Mouse (Mus musculus) embryonic facial prominence, embryonic 15.5 days (tissue): ENCODE measurements around the gene Car10. TPM values are rescaled to one million over a fixed set of nuclear protein-coding genes. Genes with fewer than 3 reads are reported as not detected.

ENCODE experiments used
- ATAC-seq: fragments of 200-750 bp; cut with Nextera tagmentation; 2 replicates; pipeline ENCODE4 v1.8.0; 2017; ENCODE audit warnings: low read depth, moderate TSS enrichment; ENCODE audit not compliant: insufficient number of reproducible peaks, low FRiP score, low TSS enrichment
- H3K27ac ChIP-seq: fragments of 300-500 bp; sonication (generic); replicated peaks from 2 replicates; pipeline ENCODE4 v1.5.1; 2015; ENCODE audit warnings: mild to moderate bottlenecking, inconsistent platforms
- H3K27me3 ChIP-seq: fragments of 300-500 bp; sonication (generic); 2 replicates; pipeline ENCODE4 v1.6.1; 2015; ENCODE audit warnings: inconsistent platforms
- H3K36me3 ChIP-seq: fragments of 300-500 bp; sonication (generic); 2 replicates; pipeline ENCODE4 v1.6.1; 2015; ENCODE audit warnings: mild to moderate bottlenecking, inconsistent platforms
- H3K4me1 ChIP-seq: fragments of 300-500 bp; sonication (generic); 2 replicates; pipeline ENCODE4 v1.6.1; 2015; ENCODE audit warnings: inconsistent platforms
- H3K4me2 ChIP-seq: fragments of 300-500 bp; sonication (generic); replicated peaks from 2 replicates; pipeline ENCODE4 v1.6.1; 2015; ENCODE audit warnings: mild to moderate bottlenecking, inconsistent platforms
- H3K4me3 ChIP-seq: fragments of 300-500 bp; sonication (generic); replicated peaks from 2 replicates; pipeline ENCODE4 v1.5.1; 2015; ENCODE audit warnings: mild to moderate bottlenecking, inconsistent platforms
- H3K9ac ChIP-seq: fragments of 300-500 bp; sonication (generic); 2 replicates; pipeline ENCODE4 v1.6.1; 2015; ENCODE audit warnings: inconsistent platforms
- H3K9me3 ChIP-seq: fragments of 300-500 bp; sonication (generic); replicated peaks from 2 replicates; pipeline ENCODE4 v1.6.1; 2016; ENCODE audit warnings: inconsistent platforms
- WGBS: fragments of 180-500 bp; shearing (Covaris S2); methylation state at CpG from one replicate; pipeline ENCODE4 v1.1.7; 2015; 5-methylcytosine and 5-hydroxymethylcytosine counted together
- polyA plus RNA-seq: library from polyadenylated mRNA; unstranded; fragments of >200 nt; fragmentation: Nextera tagmentation; extraction: Ambion mirVana; gene quantifications from 2 replicates; pipeline ENCODE4 v1.2.1, GENCODE M21; 2015

Car10 gene
- polyA plus RNA-seq, 1 experiment from 2014 or later, result 3.1 TPM

DNA sequence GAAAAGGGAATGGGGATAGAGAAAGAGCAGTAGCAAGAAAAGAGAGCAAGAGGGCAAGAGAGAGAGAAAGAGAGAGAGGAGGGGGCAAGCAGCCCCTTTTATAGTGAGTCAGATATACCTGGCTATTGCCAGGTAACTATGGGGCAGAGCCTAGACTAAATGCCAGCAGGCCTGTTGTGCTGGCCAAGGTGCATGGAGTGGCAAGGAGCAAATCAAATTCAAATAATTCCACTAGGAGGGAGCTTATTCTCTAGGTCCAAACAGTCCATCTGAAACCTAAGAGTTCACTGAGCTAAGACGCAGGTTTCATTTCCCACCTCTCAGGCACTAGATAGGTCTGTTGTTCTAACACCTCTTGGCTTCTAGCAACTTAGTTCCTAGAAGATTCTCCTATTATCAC lies 544.5 kb downstream of the Car10 start:
- Histone ChIP-seq H3K9ac (no peak overlapping the region), H3K4me1 (no peaks in the 10 kb centered on the region), H3K27ac (no peak overlapping the region), H3K36me3 (no peaks in the 10 kb centered on the region), H3K27me3 (no peaks in the 10 kb centered on the region), H3K9me3 (no peaks in the 10 kb centered on the region), H3K4me2 (no peak overlapping the region), H3K4me3 (no peak overlapping the region)
- 85% methylated on average over 1 of the region's 1 CpGs for WGBS
- ATAC-seq, result no peak

GRCm38 (mm10) chr11:93643006-93643405 lies 545.2 kb downstream of the Car10 start:
- ATAC-seq, result no peak
- no peak overlapping the region for H3K4me2 ChIP-seq
- no peak overlapping the region for H3K4me3 ChIP-seq
- no peaks in the 10 kb centered on the region for H3K9me3 ChIP-seq
- no peaks in the 10 kb centered on the region for H3K36me3 ChIP-seq
- H3K27me3 ChIP-seq, result no peaks in the 10 kb centered on the region
- no peak overlapping the region for H3K9ac ChIP-seq
- 76% methylated on average over 4 of the region's 4 CpGs for WGBS
- H3K27ac ChIP-seq, result no peak overlapping the region
- H3K4me1 ChIP-seq, result no peaks in the 10 kb centered on the region

DNA sequence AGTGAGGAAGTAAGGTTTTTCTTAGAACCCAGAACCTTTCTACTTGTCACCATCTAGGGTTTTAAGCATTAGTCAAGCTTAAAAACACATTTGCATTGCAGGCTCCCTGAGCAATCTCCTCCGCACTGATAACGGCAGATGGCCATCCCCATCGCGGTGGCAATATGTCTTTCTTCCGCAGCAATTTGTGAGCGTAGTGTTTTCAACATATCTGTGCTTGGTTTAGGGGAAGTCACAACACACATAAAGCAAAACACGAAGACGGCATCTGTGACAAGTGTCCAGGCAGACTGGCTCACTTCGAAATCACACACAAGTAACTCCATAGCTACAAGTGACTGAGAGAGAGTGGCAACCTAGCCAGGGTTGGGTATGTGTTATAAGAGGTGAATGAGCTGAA lies 545.6 kb downstream of the Car10 start:
- 91% methylated on average over 9 of the region's 9 CpGs for WGBS
- Histone ChIP-seq H3K4me2 (no peak overlapping the region), H3K9ac (no peak overlapping the region), H3K27me3 (no peaks in the 10 kb centered on the region), H3K4me3 (no peak overlapping the region), H3K27ac (no peak overlapping the region), H3K36me3 (no peaks in the 10 kb centered on the region), H3K9me3 (no peaks in the 10 kb centered on the region), H3K4me1 (no peaks in the 10 kb centered on the region)
- no peak for ATAC-seq

DNA sequence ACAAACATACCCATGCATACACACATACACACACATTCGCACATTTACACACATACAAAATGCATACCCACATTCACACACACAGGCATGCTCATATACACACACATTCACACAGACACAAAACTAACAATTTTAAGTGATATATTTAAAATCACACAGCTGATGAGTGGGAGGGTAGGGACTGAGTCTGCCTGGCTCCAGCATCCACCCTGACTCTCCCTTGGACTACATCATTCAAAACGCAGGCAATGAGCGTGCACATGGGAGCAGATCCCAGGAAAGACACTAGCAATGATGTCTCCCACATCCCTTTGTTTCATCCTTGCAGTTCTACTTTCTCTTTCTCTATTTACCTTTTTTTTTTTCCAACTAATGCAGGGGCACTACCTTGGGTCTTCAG lies 548.4 kb downstream of the Car10 start:
- no peaks in the 10 kb centered on the region for H3K9me3 ChIP-seq
- no peak for ATAC-seq
- no peaks in the 10 kb centered on the region for H3K4me1 ChIP-seq
- H3K27ac ChIP-seq, result no peak overlapping the region
- H3K36me3 ChIP-seq, result no peaks in the 10 kb centered on the region
- 92% methylated on average over 3 of the region's 3 CpGs for WGBS
- no peaks in the 10 kb centered on the region for H3K27me3 ChIP-seq
- H3K4me2 ChIP-seq, result no peak overlapping the region
- no peak overlapping the region for H3K4me3 ChIP-seq
- no peak overlapping the region for H3K9ac ChIP-seq
